Mouse (Mus musculus) heart, postnatal 10 days (tissue): ENCODE measurements around the gene Kif16b. TPM values are rescaled to one million over a fixed set of nuclear protein-coding genes. Genes with fewer than 3 reads are reported as not detected.

Experiments used
- DNase-seq, 2 experiments: peaks; one replicate each; pipeline ENCODE4 v3.0.0; 2021
- intact Hi-C: fragments of 180-260 bp; cut with DNase I; formaldehyde crosslinking; loops from one replicate; pipeline ENCODE4 v1.15.1; 2025
- total RNA-seq, 2 experiments: library from RNA; stranded (reverse); gene quantifications; 2 replicates each; pipeline ENCODE4 v1.2.3; 2021

Gene Kif16b
- total RNA-seq, 2 experiments from 2014 or later: 26.2 to 28.3 TPM

DNA sequence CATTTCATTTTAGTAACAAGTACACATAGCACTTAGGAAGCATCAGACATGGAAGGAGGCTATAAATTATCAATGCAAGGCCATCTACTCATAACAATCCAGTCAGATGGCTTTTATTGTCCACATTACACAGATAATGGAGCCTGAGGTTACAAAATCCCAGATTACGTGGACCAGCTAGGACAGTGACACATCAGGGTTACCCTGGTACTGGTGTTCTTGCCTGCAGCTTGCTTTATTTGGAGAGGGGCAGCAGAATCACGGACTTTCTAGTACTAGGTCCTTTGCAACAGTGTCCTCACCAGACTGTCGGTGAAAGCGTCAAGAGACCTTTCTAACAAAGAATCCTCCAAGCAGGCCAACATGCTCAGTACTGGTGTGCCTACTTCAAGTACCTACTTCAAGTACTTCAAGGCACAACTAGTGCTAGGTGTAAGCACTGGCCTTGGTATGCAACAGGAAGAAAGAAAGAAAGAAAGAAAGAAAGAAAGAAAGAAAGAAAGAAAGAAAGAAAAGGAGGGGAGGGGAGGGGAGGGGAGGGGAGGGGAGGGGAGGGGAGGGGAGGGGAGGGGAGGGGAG, 213.3 kb downstream of the Kif16b start:
- DNase-seq: no peak
- intact Hi-C loops: no loop called here

DNA sequence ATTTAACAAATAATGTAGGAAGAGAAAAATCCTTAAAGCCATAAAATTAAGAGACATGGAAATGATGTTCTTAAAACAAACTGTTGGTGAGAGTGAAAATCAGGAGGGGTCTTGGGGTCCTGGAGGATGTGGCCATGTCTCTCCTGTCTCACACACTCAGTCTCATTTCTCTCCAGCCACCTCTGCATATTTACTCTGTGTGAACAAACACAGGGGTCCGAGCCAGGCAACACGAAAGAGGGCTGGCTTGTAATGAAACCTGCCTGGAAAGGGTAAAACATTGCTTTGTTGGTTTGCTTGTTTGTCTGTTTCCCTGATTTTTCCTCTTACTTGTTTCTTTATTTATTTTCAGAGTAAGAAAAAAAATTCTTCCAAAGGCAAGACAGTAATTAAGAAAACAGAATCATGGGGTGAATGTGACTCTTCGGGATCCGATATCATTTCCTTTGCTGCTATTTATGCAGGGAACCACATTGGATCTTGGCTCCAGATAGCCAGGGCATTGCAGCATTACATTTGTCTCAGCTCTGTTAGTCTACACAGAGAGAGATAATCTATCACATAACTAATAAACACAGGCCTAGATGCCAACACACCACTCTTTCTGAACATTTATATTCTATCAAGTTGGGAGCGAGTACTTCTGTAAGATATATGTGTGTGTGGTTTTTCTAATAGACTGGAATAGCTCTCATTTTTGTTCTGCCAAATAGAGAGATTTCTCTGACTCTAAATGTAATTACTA, 218.2 kb downstream of the Kif16b start:
- no peak for DNase-seq
- intact Hi-C loops: no loop called here

DNA sequence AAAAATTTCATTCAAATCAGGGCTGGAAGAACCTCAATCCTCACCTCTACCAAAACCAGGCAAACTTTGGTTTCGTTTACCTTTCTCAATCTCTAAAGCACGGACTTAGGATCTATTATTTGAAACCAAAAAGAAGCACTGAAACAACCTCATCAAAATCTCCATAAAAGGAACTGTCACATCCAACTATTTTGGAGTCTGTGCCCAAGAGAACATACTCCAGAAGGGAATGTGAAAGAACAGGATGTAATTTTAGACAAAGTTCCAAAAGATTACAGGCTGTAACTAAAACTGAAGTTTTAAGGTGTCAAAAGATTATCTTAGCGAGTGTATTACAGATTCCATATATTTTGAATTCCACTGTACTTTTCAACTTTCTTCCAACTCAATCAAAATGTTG, 232.9 kb downstream of the Kif16b start:
- intact Hi-C loops: no loop called here

DNA sequence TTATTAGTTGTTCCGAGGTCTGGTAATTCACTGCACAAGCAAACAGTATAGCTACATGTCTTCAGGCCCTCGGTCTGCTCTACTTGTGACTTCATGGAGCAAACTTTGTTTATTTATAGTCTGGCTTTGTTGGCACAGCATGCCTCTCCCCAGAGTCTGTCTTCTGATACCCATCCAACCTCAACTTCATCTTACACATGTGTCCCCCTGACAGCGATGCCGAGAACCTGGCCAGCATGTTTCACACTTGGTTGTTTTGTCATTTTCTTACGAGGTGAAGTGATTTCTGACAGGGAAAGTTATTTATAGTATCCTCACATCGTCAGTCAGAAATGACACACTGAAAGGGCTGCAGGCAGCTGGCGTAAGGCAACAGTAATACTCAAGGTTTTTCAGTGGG, 249.7 kb downstream of the Kif16b start:
- intact Hi-C loops: no loop called here
- peak; percentile 20 to 26 for DNase-seq

More for the DNA sequence above, 232.9 kb downstream of the Kif16b start:
- no peak for DNase-seq

DNA sequence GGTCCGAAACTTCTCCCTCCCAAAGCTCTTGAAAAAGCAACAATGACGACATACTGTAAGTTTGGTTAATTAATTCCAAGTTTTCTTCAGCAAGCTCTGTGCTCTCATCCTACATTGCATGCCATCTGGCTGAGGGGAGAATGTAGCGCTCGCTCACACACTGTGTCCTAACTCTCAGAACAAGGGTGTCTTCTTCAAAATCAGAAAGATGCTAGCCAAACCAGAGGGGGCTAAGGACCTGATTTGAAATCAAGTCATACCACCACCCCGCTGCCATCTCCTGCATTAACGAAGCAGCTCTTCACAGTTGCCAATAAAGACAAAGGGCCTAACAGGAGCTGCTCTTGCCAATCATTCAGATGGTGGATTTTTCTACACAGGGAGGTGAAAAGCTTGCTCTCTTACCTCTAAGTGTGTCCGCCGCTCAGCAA, 253.3 kb downstream of the Kif16b start:
- intact Hi-C loops: no loop called here
- DNase-seq: no peak

DNA sequence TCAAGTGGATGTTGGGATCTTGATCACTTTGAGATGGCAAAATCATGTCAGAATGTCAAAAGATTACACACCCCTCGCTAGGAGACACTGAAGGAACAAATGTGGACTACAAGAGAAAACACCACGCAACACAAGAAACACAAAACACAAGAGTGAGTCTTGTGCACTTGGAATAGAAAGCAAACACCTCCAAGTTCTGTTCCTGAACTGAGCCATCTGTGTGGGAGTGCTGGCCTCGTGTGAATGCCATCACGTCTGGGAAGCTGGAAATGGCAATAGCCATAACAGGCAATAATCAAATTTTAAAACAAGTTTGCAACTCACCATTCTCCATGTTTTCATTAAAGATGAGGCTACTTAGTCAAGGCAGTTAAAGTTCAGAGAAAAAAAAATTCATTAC, 254.5 kb downstream of the Kif16b start:
- intact Hi-C loops: no loop called here
- DNase-seq: no peak

DNA sequence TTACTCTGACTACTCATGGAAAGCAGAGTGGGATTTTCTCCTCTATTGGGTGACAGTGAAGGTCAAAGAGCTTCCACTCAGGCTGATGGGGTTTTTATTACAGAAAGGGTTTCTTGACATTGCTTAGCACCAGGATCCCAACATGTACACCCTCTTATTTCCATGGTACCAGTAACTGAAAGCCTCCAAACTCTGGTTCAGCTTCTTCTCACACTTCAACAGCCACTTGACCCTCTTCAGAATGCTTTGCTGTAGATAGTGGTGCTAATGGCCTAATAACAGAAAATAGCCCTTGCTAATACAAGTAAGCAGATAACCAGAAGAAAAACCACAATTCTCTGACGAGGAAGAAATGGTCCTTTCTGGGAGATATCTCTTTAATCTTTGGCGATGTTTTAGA, 259.6 kb downstream of the Kif16b start:
- intact Hi-C loops: no loop called here
- peak; percentile 64 to 69 for DNase-seq

DNA sequence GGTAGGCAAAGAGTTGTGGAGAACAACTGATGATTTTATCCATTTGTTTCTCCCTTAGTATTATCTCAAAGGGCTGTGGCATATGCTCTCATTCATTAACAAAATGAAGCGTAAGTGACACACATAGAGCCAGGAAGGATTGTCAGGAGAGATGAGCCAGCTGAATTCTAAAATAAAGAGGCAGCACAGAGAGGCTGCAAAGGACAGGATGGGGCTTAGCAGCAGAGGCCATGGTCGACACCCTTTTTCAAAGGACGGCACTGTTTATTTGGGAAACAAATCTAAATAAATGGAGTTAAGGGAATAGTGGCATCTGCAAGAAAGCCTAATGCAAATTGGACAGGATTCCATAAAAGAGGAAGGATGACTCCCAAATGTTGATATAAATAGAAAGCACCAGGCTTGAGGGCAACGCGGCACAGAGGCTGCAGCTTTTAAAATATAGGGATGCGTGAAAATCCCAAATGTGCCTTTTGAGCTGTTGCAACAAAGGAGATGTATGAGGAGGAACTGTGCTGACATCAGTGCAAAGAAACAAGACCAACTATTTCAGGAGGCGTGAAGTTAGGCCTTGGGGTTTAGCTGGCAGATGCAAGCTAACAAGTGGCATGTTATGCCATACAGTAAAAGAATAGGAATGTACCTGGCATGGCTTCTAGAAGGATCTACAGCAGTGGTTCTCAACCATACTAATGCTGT, 265.6 kb downstream of the Kif16b start:
- DNase-seq: no peak
- intact Hi-C loops: no loop called here

DNA sequence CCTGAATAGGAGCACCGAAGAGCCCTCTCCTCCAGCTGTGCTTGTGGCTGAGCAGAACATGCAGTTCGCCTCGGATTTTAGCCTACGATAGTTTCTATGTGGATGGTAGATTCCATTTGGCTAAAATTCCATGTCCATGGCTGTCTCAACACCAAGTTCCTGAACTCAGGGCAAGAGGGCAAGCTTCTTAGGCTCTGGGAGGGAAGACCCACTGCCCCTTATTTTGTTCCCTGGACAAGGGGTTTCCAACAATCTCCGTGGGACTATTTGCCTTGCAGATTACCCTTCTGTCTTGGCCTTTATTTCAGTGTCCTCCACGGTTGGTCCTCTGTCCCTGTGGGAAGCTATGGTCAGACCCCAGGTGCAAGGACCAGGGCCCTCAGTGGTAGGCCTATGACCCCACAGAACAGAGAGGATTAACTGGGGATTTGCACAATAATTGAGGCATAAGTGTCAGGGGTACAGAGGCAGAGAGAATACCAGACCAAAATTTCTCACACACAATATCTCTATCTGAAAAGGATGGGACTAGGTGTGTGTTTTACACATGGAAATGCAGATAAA, 267.3 kb downstream of the Kif16b start:
- DNase-seq: no peak
- intact Hi-C loops: no loop called here

DNA sequence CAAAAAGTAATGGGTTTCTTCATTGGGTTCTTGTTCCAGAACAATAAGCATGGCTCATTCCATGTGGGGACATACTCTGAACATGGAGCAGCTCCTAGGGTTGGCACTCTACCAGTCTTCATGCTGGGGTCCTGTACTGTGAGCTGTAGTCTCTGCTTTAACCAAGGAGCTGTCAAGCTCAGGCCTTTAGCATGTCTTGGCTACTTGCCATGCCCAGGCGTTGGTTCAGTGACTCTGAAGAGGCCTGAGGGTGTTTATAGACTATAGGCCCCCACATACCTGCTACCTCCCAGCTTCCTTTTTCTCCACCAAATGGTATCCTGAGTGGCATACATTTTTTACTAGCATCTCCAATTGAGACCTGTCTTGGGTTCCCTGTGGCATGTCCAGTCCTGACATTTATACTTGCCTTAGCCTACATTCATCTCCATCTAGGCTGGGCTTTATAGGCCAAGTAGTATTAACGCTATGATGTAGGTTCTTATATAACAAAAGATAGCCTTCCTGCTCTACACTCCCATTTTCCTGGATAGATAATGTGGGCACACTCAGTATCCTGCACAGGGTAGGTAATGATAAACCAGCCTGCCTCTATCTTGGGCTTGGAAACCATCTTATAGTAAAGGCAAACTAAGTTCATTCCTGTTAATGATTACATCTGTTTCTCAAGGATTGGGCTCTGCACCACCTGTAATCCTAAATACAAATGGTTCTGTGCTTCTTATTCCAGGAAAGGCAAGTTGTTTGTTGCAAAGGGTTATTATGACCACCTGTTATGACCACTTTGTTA, 271.6 kb downstream of the Kif16b start:
- intact Hi-C loops: no loop called here
- DNase-seq: no peak

DNA sequence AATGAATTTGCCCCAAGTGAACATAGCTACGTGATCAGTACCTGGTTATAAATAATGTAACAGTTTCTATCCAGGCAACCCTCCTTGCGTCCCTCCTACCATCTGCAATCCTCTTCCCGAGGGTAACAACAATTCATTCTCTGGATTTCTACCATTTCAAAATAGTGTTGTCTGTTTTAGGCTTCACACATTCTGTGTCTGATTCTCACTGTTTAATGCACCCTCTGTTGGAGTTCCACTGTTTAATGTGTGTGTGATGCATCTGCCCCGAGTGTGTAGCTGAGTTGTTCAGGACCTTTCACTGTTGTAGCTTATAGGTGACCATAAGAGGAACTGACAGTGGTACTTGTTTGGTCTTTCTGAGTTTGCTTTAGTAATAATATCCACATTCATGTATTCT, 275.6 kb downstream of the Kif16b start:
- DNase-seq: no peak
- intact Hi-C loops: no loop called here

DNA sequence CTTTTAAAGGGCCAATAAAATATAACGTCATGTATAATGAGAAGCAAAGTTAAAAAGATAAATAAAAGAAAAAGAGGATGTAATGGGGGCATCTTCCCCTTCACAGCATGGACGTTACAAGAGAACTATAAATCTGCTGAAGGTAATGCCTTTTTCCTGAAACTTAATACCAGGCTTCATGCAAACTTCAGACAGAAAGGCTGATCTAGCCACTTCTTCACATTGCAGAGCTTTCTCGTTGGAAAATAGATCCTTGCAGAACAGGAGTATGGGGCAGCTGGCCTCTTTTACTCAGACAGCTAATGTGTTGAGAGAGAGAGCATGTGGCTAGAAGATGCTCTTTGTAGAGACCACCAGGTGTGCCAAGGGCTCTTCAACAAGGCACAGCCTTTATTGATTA, 276.2 kb downstream of the Kif16b start:
- intact Hi-C loops: no loop called here
- no peak for DNase-seq

DNA sequence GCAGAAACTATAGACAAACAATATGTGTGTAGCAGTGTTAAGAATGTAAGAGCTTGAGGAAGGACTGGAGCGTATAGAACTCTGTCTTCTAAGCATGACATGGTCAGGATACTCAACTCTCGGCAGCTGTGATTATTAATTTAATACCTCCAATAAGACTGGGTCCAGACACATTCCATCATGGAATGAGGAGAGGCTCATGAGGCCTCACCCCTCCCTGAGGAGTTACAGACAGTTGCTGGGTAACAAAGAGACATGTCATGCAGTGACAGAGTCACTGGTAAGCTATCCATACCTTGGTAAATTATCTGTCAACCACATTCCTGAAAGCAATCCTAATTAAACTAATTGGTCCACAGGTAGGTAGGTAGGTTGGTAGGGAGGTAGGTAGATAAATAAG, 277.1 kb downstream of the Kif16b start:
- DNase-seq: no peak
- intact Hi-C loops: no loop called here

DNA sequence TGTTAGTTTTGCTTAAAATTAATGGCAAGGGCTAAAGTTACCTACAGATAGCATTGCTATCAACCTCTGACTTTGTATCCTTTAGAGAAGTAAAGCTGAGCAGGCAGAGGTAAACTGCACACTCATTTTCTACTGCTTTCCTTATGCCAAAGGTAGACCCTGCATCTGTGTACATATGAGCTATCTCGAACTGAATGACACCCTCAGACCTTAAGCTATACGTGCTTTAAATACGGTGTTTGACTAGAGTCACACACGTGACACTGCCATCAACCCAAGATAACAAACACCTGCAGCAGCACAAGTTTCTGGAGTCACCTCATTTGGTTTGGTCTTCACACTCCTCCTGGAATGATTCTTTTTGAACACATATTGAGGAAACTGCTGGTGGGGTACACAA, 280.2 kb downstream of the Kif16b start:
- no peak for DNase-seq
- intact Hi-C loops: no loop called here

DNA sequence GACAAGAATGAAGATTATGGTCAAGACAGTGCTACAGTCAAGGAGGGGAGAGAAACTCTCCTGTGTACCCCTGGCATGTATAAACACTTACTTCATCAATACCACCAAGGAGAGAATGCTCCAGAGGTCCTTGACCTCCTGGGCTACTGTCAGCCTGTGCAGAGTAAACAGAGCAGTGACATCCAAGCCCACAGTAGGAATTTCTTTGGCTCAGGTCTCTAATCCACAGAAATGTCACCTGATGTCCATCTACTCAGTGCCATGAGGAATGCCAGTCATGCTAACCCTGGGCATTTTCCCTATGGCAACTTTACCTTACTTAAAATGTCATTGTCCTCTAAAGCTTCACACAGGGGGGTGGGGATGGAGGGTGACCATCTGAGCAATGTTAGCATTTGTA, 281.4 kb downstream of the Kif16b start:
- intact Hi-C loops: no loop called here
- no peak for DNase-seq

DNA sequence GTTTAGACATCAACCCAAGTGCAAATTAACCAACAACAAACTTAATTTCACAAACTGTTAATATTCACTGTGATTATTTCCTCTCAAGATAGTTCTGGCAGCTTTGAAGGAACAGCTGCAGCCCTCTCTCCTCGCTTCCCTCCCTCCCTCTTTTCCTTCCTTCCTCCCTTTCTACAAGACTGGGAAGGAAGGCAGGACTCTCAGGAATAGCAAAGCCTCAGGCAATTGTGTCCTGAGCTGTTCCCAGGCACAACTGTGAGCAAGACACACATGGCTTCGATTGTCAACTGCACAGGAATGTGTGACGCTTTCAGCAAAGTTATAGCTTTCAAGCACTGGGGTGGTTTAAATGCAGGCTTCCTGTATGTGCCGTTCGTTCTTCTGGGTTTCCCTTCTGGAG, 286.8 kb downstream of the Kif16b start:
- DNase-seq: no peak
- intact Hi-C loops: no loop called here

DNA sequence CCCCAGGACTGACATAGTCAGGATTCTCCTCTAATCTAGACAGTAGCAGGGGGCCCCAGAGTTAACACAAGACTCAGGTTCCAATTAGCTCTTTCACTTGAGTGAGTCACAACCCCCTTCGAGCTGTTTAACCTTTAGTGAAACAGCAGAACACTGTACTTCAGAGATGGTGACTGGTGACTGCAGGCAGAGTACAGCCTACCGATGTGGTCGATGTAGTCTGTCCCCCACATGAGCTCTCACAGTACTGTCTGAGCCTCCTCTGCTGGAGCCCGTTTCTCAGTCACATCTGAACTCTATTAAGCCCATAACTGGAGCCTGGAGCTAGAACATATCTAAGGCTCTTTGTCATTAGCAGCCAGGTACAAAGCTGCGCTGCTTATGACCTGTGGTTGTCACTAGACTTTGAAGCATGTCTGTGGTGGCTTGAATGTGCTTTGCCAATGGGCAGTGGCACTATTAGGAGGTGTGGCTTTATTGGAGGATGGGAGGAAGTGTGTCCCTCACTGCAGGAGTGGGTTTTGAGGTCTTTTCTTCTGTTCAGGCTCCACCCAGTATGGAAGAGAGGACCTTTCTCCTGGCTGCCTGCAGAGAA, 288.9 kb downstream of the Kif16b start:
- DNase-seq: no peak

DNA sequence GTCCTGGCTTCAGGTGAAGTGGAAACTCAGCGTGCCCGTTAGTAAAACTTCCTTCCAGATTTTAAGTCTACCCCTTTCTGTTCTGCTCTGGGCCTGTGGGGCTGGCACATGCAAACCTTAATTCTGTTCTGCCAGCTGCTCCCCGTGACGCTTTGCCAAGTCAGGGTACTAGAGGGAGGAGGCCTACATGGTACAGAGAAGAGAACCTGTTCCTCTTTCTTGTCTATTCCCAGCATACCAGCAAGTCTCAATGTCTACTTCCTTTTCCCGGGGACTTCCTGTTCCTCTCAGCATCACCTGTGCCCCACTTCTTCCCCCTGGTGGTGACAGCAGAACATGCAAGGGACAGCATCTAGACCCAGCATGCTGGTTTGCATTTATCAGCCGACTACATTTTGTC, 290.2 kb downstream of the Kif16b start:
- DNase-seq: peak; percentile 12 to 25
- intact Hi-C loops: no loop called here

More for the DNA sequence above, 288.9 kb downstream of the Kif16b start:
- intact Hi-C loops: no loop called here

DNA sequence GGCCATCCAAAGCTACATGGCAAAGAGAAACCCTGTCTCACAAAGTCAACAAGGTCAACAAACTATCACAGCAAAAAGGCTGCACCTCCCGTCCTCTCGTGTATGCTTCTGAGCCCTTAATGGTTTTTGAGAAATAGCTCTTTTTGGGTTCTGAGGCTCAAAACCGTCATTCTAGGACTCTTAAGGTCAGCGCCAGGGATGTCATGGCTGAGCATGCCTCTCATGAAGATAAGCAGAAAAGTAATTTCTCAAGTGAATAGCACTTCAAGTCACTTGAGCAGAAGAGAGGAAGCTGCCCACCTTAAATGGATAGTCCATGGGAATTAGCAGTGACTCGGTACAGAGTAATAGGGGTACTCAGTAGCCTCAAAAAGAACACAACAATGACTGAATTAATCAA, 291.1 kb downstream of the Kif16b start:
- intact Hi-C loops: no loop called here
- no peak for DNase-seq

DNA sequence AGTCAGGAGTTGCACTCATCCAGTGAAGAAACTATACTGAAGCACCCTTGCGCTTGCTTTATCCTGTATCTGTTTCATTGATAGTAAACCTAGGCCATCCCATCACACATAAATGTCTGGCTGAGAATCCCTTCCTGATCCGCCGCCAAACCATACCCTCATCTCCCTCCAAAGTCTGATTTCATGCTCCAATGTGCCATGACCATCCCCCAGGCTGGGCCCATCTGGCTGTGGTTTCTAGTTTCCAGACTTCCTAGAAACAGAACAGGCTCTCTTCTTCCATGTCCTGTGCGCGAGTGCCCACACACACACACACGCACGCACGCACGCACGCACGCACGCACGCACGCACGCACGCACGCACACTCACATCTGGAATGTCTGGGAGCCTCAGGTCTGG, 292.6 kb downstream of the Kif16b start:
- intact Hi-C loops: no loop called here
- DNase-seq: no peak

DNA sequence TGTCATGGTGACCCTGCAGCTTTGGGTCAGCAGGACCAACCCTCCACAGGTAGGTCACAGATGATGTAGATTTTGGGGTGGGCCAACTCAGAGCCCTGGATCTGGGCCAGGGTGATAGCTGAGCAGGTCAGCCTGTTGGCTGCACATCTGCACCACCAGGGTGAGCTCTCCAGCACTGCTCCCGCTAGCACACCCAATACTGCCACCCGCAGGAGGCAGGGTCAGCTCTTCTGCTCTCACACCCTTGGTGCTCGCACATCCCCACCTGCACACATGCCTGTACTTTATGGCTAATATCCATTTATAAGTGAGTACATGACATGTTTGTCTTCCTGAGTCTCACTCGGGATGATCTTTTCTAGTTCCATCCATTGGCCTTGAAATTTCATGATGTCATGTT, 296.6 kb downstream of the Kif16b start:
- no peak for DNase-seq
- intact Hi-C loops: no loop called here
